Mouse (Mus musculus) common myeloid progenitor, adult 5-6 weeks (primary cell): ENCODE measurements around the gene Ndel1. TPM values are rescaled to one million over a fixed set of nuclear protein-coding genes. Genes with fewer than 3 reads are reported as not detected.
A peak's percentile ranks its signal among the peaks of the same experiment; 100 is the strongest.
"Not testable (repeated sequence)": the region's sequence is repeated elsewhere in the genome, so short reads cannot be mapped to it uniquely, and the experiment has no call there.

Experiments
- ATAC-seq: replicated peaks from 2 replicates; pipeline ENCODE4 v1.8.0; 2016; ENCODE audit warnings: low read depth, mild to moderate bottlenecking, moderate TSS enrichment, inconsistent platforms; ENCODE audit not compliant: poor library complexity, severe bottlenecking
- total RNA-seq: library from RNA; stranded (forward); fragments of 200-1000, 187-1606 nt; gene quantifications from 2 replicates; pipeline ENCODE4 v1.2.3, GENCODE M21; 2017

Gene Ndel1
- total RNA-seq, 1 experiment from 2014 or later = 36.8 TPM

DNA sequence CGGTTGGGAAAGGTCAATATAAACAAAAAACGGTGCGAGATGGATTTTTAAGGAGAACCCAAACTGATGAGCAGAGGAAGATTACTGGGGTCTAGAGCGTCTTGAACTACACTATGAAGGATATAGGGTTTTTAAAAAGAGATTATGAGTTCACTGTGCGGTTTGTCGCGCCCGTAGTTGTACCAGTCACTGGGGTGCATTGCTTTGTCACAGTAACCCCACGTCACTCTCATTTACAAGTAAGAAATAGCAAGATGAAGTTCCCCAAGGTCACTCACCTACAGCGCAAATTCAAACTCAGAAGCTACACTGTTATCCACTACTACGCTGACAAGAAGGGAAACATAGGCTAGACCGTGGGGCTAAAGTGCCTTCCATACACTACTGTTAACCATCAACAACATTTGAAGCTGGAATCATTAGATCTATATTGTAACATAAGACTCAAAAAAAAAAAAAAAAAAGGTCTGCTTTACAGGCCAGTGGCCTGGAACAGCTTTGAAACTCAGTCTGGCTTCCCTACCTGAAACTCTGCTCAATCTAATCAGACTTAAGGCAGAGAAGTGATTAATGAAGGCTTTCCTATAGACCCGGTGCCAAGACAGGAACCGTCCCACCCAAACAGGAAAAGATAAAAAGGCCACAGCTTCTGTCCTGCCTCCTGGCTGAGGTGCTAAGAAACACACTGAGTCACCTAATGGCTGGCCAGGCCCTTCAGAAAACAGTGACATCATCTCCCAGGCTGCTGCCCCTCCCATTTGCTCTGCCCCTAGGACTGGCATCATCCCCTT, 17.9 kb downstream of the Ndel1 start:
- peak; percentile 59 for ATAC-seq

- peak; percentile 83 for ATAC-seq
Measured at GRCm38 (mm10) chr11:68852932-68853409, 18.7 kb downstream of the Ndel1 start.

GRCm38 (mm10) chr11:68852486-68852901, 19.2 kb downstream of the Ndel1 start:
- ATAC-seq = peak; percentile 15

GRCm38 (mm10) chr11:68851644-68852485, 19.8 kb downstream of the Ndel1 start:
- ATAC-seq = no peak

GRCm38 (mm10) chr11:68850862-68851261, 20.8 kb downstream of the Ndel1 start:
- no peak for ATAC-seq

- no peak for ATAC-seq
Measured at GRCm38 (mm10) chr11:68839606-68840005, 32.1 kb downstream of the Ndel1 start.

DNA sequence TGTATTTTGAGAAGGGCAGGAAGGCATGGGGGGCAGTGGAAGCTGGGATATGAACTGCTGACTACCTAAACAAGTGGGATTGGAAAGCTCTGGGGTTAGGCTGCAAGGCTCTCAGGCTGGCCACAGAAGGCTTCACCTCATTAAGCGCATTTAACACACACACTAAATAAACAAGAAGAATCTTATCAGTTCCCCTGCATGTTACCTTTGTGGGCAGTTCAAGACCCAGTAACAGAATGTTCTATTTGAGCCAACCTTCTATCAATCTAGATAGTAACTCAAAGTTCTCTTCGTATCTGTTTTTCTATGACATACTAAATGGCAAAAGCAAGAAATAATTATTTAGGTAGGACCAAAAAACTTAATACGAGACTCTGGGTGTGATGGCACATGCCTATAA, 36.6 kb downstream of the Ndel1 start:
- ATAC-seq = no peak

GRCm38 (mm10) chr11:68833593-68833992, 38.1 kb downstream of the Ndel1 start:
- peak; percentile 48 for ATAC-seq

DNA sequence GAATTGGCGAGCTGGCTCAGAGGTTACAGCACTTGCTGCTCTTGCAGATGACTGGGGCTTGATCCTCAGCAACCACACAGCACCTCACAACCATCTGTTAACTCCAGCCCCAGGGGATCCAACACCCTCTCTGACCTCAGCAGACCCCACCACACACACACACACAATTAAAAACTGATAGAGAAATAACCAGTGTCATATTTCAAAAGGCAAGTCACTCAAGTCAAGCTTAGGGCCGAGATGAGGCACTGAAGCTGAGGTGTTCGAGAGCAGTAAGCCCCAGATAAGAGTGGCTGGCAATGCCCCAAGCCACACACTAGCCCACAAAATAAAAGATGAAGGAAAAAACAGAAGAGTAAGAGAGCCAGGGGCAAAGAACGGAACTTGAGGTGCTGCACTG, 38.9 kb downstream of the Ndel1 start:
- peak; percentile 89 for ATAC-seq

- not testable (repeated sequence) for ATAC-seq
Measured at GRCm38 (mm10) chr11:68831580-68831979, 40.1 kb downstream of the Ndel1 start.

- ATAC-seq = no peak
Measured at GRCm38 (mm10) chr11:68826735-68827134, 44.9 kb downstream of the Ndel1 start.

- ATAC-seq = no peak
Measured at GRCm38 (mm10) chr11:68822326-68822725, 49.3 kb downstream of the Ndel1 start.

GRCm38 (mm10) chr11:68819226-68819805, 52.3 kb downstream of the Ndel1 start:
- ATAC-seq = no peak

DNA sequence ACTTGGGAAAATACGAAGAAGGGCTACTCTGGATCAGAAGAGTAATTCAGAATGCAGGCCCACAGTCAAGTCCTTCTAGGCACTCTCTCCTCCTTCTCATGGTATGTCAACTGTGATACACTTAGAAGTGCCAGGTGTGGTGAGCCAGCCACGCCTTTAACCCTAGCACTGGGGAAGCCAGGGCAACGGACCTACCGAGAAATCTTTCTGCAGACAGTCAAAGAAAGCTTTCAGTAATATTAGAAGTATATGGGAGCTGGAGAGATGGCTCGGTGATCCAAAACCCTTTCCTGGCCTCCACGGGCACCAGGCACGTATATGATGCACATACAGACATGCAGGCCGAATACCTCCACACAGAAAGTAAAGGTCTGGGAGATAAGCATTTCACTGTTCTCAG, 53.2 kb downstream of the Ndel1 start:
- ATAC-seq = no peak

GRCm38 (mm10) chr11:68811881-68812577, 59.6 kb downstream of the Ndel1 start:
- no peak for ATAC-seq

DNA sequence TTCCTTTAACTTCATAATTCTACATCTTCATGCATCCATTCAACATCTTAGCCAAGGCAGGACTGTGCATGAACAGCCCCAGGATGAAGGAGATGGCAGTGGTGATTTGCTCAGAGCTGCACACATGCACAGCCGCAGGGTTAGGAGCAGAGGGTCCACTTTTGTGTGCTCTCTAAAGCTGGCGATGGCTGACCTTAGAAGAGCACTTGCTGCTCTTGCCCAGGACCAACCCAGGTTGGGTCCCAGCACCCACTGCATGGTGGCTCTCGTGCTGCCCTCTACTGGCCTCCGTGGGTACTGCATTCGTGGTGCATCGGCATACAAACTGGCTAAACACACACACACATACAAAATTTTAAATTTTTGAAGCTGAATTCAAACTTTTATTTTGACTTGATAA, 63.9 kb downstream of the Ndel1 start:
- ATAC-seq = no peak; the same call in 1 of the 2 replicates

GRCm38 (mm10) chr11:68805148-68805547, 66.5 kb downstream of the Ndel1 start:
- ATAC-seq = peak; percentile 37; the same call in 1 of the 2 replicates

DNA sequence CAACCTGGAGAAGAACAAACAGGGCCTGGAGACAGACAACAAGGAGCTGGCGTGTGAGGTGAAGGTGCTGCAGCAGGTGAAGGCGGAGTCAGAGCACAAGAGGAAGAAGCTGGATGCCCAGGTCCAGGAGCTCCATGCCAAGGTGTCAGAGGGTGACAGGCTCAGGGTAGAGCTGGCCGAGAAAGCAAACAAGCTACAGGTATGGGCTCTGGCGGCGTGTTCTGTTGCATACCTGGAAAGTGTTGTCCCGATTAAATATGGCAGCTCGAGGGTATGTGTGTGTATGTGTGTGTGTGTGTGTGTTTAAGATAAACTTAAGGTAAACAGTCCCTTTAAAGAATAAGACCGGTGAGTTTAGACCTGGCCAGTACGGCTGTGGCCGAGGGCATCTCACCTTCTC, 73.4 kb downstream of the Ndel1 start:
- no peak for ATAC-seq

- no peak for ATAC-seq
Measured at GRCm38 (mm10) chr11:68791794-68792193, 79.9 kb downstream of the Ndel1 start.

DNA sequence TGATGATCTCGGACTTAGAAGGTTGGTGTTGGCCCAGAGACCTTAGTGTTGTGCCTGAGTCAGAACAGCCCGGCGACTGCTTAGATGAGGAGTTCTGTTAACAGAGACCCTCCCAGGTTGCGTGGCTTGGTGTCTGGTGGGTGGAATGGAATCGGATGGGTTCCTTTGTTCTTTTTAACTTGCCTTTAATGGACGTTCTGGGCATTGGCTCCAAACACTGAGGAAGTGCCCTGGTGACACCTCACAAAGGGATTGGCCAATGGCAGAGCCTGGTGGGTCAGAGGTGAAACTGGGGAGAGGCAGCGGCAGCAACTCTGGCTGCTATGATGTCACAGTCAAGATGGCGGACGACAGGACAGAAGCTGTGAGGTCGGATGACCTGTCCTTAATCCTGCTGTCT, 80.9 kb downstream of the Ndel1 start:
- no peak for ATAC-seq
